Mouse (Mus musculus) left cerebral cortex, postnatal 14 days (tissue): ENCODE results near the gene Hoxa5. TPM values are rescaled to one million over a fixed set of nuclear protein-coding genes. Genes with fewer than 3 reads are reported as not detected.

ENCODE experiments used
- DNase-seq, 2 experiments: peaks; one replicate each; pipeline ENCODE4 v3.0.0; 2021 to 2022; ENCODE audit warnings: low spot score in 2 of 2, mixed read lengths in 1 of 2
- intact Hi-C: fragments of 180-260 bp; cut with DNase I; formaldehyde crosslinking; loops from one replicate; pipeline ENCODE4 v1.15.1; 2025
- microRNA-seq, 2 experiments: library from miRNA; unstranded; fragments of <30 nt; microRNA quantifications; one replicate each; pipeline ENCODE4 v1.2.0; 2022
- total RNA-seq, 2 experiments: library from RNA; stranded (reverse); gene quantifications; 2 replicates each; pipeline ENCODE4 v1.2.3; 2021

Gene Hoxa5
- total RNA-seq, 2 experiments from 2014 or later = not detected

DNA sequence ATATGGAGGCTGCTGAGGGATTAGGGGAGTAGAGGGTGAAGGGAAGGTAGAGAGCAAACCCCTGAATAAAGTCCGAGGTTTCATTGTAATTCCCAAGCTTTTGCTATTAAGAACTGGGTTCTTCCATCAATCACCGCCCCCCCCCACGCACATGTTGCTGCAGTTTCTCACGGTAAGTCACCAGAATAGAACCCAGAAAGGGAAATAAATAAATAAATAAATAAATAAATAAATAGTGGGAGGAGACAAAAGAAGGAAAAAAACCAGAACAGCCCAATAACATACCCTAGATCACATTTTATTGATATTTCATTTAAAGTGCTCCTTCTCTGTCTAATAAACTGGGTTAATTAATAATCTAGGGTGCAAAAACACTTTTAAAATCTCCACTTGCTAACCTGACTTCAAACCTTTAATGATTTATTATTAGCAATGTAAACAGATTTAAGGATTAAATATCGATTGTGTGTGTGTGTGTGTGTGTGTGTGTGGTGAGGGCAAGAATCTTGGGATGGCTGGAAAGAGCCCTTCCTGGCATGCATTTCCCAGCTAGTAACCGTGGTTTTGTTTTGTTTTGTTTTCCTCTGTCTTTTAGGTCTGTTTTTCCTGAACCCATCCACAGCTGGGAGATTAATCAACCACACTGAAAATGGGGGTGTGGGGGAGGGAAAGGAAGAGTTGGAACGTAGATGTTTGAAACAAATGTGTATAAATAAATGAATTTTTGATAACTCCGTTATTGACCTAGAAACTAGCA, 42.9 kb downstream of the Hoxa5 start:
- intact Hi-C loops = loop anchor here (5.0 to 10.0 kb wide), 2 partner anchors 153 to 154 kb away; partner anchors contain the start of gene Evx1
- DNase-seq = no peak

DNA sequence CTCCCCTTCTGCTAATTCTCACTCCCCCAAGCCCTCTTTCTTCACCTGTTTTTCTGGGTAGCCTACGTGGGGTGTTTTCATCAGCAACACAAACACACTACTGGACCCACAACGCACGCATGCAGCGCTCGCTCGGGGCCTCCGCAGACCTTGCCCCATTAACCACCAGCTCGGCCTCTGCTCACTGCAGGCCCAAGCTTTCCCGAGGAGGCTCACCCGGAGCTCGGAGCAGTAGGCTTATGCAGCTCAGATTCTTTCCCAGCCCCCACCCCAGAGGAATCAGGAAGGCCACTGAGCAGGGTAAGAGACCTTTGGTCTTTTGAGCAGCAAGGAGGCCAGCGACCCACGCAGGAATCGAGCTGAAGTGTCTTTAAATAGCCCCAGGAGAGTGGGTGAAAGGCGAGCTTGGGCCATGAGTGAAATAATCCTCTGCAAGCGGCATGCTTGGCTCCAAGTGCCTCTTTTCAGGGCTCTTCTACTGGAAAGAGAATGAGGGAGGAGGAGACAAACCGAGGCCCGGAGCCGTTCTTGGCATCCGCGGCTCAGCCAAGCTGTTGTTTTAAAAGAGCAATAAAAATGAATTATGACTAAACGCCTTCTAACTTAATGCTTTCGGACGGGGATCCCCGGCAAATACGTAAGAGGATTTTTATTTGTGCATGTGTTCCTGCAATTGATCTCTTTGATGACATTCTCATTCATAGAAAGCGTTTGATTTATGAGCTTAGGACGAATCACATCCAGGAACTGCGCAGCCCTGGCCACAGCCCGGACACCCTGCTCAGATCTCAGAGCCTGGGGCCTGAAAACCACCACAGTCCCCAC, 43.7 kb downstream of the Hoxa5 start:
- intact Hi-C loops = loop anchor here (5.0 to 10.0 kb wide), 2 partner anchors 153 to 154 kb away; partner anchors contain the start of gene Evx1
- DNase-seq = no peak

GRCm38 (mm10) chr6:52159979-52160378, 44.4 kb downstream of the Hoxa5 start:
- intact Hi-C loops = loop anchor here (5.0 to 10.0 kb wide), 2 partner anchors 153 to 155 kb away; partner anchors contain the start of gene Evx1
- DNase-seq = no peak

DNA sequence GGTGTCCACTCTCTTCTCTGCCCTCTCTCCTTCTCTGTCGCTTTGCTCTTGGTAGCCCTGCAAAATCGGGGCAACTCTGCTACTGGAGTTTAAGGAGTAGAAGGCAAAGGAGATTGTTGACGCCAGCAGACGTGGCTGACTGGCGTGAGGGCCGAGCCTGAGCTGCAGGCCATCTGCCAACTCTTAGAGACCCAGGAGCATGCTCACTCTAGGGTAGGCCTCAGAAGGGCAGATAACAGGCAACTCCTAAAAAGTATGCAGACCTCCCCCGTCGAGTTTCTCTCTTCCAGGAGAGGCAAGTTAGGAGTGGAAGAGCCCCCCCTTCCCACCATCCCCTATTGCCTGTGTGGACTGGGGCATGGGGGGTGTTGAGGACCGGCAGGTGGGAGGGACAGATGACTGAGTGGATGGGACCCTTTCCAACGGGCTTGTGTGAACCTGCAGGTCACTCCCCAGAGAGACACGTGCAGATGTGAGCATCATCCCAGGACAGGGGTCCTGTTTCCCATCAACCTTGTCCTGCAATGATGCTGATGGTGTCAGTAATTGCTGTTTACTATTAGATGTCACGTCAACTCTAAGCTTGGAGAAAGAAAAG, 45.1 kb downstream of the Hoxa5 start:
- DNase-seq = no peak
- intact Hi-C loops = no loop called here

DNA sequence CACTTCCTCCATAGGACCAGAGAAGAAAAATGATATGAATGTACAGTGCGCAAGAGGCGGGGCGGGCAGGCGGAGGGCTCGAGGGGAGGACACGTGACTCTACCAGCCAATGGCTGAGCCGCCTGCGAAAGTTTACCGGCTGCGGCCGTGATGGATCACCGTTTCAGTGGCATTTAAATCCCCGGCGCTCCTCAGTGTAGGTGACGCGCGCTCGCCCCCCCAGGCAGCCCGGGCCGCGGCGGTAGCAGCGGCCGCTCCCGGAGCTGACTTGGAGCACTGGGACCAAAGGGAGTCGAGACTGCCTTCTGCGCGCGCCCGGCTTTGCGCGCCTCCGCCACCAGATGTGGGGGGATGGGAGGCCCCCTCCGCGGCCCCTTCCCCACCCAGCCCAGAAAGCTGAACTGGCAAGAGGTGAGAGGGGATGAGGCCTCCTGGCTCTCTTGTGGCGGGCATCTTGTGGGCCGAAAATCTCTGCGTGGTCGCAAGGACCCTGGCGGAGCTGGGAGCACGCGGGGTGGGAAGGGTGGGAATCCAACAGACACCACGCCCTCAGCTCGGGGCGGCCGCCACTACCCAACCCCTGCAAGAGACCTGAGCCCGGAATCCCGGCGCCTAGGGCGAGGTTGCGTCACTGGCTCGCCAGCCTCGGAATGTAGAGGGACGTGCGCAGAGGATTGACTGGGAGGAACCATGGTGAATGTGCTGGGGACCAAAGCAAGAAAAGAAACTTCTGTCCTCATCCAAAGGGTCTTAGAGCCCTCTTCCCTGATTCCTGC, 45.9 kb downstream of the Hoxa5 start, which contains the start of gene Hoxa1:
Gene Hoxa1, minus strand, starts transcription at position 42 of the 776 bp plus-strand sequence.
- DNase-seq = no peak
- intact Hi-C loops = no loop called here

DNA sequence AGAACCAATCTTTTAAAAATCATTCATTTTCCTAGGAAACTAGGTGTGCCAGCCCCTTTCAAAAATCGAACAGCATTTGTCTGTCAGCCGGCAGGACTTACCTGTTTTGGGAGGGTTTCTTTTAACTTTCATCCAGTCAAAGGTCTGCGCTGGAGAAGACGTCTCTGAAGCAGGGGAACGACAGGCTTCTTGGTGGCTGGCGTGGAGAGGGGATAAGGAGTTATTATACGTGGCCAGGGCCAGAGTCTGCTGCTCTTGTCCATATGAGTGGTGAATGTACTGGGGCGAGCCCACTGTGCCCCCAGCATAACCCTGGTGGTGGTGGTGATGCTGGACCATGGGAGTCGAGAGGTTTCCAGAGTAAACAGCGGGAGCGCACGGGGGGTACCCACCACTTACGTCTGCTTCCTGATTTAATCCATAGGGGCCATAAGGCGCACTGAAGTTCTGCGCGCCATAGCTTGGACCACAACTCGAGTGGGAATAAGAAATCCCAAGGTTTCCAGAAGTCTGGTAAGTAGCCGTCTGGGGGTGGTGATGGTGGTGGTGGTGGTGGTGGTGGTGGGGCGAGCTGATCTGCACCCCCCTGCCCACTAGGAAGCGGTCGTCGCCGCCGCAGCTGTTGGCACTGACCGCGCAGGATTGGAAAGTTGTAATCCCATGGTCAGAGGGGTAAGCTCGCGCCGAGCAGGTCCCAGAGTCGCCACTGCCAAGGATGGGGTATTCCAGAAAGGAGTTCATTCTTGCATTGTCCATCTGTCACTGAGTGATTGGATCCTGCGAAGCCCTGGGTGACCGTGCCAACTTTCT, 46.7 kb downstream of the Hoxa5 start:
- no peak for DNase-seq
- intact Hi-C loops = no loop called here

DNA sequence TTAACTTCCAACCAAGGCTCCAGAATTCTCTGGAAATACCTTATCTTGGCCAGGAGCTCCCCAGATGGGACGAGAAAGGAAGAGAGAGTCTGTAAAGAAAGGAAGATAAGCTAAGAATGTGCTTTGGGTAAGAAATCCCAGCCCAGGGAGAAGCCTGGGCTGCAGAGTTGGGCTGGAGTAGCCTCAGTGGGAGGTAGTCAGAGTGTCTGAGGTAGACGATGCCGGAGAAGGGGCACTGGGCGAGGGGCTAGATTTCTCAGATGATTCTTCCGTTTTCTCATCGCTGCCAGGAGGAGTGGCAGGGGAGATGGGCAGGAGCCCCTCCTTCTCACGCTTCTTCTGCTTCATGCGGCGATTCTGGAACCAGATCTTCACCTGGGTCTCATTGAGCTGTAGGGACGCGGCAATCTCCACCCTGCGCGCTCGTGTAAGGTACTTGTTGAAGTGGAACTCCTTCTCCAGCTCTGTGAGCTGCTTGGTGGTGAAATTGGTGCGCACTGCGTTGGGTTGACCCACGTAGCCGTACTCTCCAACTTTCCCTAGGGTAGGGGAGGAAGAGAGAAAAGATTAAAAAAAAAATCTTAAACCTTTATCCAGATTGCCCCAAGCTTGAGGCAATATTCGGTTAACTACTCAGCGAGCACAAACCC, 47.7 kb downstream of the Hoxa5 start:
- intact Hi-C loops = no loop called here
- DNase-seq = no peak

DNA sequence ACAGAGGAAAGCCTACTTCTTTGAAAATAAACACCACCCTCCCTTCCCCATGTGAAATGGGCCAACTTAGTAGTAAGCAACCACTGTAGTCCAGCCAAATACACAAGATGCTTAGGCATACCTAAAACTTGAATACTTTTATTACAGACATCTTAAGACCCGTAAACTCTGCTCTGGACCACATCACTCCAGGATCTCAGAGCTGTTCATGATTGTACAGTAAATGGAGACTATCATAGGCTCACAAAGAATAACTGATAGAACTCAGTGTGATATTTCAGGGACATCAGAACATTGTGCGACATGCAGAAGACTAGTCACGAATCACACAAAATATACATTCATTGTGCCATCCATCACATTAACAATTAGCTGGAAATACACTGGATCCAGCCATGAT, 48.9 kb downstream of the Hoxa5 start:
- intact Hi-C loops = no loop called here
- DNase-seq = no peak

DNA sequence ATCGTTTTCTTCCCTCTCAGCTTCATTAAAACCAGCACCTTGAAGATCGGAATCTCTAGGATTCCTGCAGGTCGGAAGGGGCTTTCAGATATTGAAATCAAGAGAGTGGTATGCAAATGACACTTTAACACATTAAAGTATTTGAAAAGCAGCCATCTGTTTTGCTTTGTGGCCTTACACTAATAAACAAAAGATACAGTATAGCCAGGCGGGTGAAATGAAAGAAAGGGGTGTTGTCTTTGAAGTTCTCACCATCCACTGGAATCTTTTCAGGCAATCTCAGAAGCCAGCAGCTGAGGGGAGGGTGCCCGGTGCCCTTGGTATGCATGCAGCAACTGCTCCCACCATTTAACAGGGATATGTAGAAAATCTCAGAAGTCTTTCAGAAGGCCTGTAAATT, 50.3 kb downstream of the Hoxa5 start:
- intact Hi-C loops = no loop called here
- DNase-seq = no peak

DNA sequence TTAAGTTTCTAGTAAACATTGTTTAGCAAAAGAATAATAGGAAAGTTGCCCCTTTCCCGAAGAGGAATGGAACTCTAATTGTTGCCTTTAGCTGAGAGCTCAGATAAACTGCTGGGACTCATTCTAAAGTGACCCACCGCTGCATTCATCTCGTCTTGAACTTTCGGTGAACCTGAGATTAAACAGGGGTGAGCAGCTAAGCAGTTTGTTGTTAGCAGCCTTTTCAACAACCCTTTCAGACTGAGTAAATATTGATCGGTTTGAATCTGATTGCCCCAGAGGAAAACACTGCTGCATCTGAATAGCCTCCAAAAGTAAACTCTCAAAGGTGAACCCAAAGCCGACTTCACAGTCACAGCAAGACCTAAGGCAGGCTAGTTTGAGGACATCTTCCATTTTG, 51.1 kb downstream of the Hoxa5 start:
- no peak for DNase-seq
- intact Hi-C loops = no loop called here

- DNase-seq = no peak
- intact Hi-C loops = no loop called here
These were observed 51.9 kb downstream of the Hoxa5 start for GRCm38 (mm10) chr6:52152226-52153193.

Small RNA genes lying within 50 kb of the gene (microRNA-seq; reads per million reads assigned to microRNA genes)
- 2.0 to 3.2 reads per million in 2 experiments for gene Mir196b

Other genes with a start within 250 kb of the Hoxa5 start
- gene Skap2, start 192.0 kb downstream of the Hoxa5 start, total RNA-seq = 1 to 10 TPM; 6.9 to 7.4 TPM
- not detected for gene Hoxa1, start 46.3 kb downstream of the Hoxa5 start, total RNA-seq
- not detected for gene Hoxa2, start 39.8 kb downstream of the Hoxa5 start, total RNA-seq
- gene 5730596B20Rik, start 27.1 kb downstream of the Hoxa5 start, total RNA-seq = not detected
- gene Hoxa4, start 12.8 kb downstream of the Hoxa5 start, total RNA-seq = not detected
- gene Hoxa6, start 4.1 kb upstream of the Hoxa5 start, total RNA-seq = not detected
- not detected for gene Hoxa3, start 8.7 kb upstream of the Hoxa5 start, total RNA-seq
- not detected for gene Gm28308, start 8.8 kb upstream of the Hoxa5 start, total RNA-seq
- gene Hoxa7, start 17.3 kb upstream of the Hoxa5 start, total RNA-seq = not detected
- not detected for gene Hoxa9, start 26.5 kb upstream of the Hoxa5 start, total RNA-seq
- gene Hoxa10, start 36.3 kb upstream of the Hoxa5 start, total RNA-seq = not detected
- gene Hoxa11, start 41.2 kb upstream of the Hoxa5 start, total RNA-seq = not detected
- not detected for gene Hoxa13, start 56.3 kb upstream of the Hoxa5 start, total RNA-seq
- not detected for gene Evx1, start 108.9 kb upstream of the Hoxa5 start, total RNA-seq